Mouse (Mus musculus): ENCODE results near the gene Ifitm3. TPM values are rescaled to one million over a fixed set of nuclear protein-coding genes. Genes with fewer than 3 reads are reported as not detected.

Ifitm3 gene
- total and polyA plus RNA-seq, 3 experiments = not detected

DNA sequence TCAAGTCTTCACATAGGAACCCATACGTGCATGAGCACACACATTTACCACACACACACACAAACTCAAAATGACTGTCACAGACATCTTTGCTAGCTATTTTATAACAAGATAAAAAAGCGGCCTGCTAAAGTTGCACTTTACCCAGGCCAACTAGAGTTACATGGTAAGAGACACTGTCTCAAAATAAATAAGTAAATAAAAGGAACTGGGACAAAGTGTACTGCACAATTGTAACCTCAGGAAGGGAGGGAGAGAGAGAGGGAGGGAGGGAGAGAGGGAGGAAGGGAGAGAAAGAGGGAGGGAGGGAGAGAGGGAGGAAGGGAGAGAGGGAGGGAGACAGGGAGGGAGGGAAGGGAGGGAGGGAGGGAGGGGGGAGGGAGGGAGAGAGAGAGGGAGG, 41.9 kb upstream of the Ifitm3 start:
- Histone ChIP-seq H3K4me1 (ENCODE audit: insufficient read depth, low read depth, low read length) (peaks cover 18% of the 10 kb centered on the region), H3K36me3 (replicated peaks) (no peaks in the 10 kb centered on the region)
- TF ChIP-seq TAL1 (conservative IDR thresholded peaks at IDR 0.05; ENCODE audit: low read depth, low read length) (no peak), GATA1 (IDR thresholded peaks at IDR 0.05; ENCODE audit: borderline replicate concordance, low read length) (no peak), GATA2 (IDR thresholded peaks at IDR 0.05; ENCODE audit: borderline replicate concordance, low read depth, low read length) (no peak), CTCF (IDR thresholded peaks at IDR 0.05; ENCODE audit: low read depth, low read length) (no peak), POLR2AphosphoS5 (IDR thresholded peaks at IDR 0.05; ENCODE audit: insufficient replicate concordance, low read depth, low read length) (no peak)

GRCm38 (mm10) chr7:141052016-141052415, 41.4 kb upstream of the Ifitm3 start:
- DNase-seq (ENCODE audit: low spot score) = no peak
- Histone ChIP-seq H3K27me3 (ENCODE audit: insufficient read depth, low read length) (peaks cover 13% of the 10 kb centered on the region; the same call in 1 of the 2 replicates), H3K4me3 (ENCODE audit: low read depth, low read length) (no peak overlapping the region), H3K4me1 (ENCODE audit: insufficient read depth, low read depth, low read length) (peaks cover 22% of the 10 kb centered on the region), H3K9me3 (replicated peaks) (no peaks in the 10 kb centered on the region), H3K36me3 (replicated peaks) (no peaks in the 10 kb centered on the region)
- no peak for TF ChIP-seq GATA1 (IDR thresholded peaks at IDR 0.05; ENCODE audit: borderline replicate concordance, low read length)
- TF ChIP-seq TAL1 (conservative IDR thresholded peaks at IDR 0.05; ENCODE audit: low read depth, low read length) = no peak
- no peak for TF ChIP-seq CTCF (IDR thresholded peaks at IDR 0.05; ENCODE audit: low read depth, low read length)
- no peak for TF ChIP-seq GATA2 (IDR thresholded peaks at IDR 0.05; ENCODE audit: borderline replicate concordance, low read depth, low read length)
- TF ChIP-seq POLR2AphosphoS5 (IDR thresholded peaks at IDR 0.05; ENCODE audit: insufficient replicate concordance, low read depth, low read length) = no peak
- no peak for ATAC-seq (ENCODE audit: extremely low read depth, insufficient number of reproducible peaks, low FRiP score, poor library complexity, severe bottlenecking)

More for the DNA sequence above, 41.9 kb upstream of the Ifitm3 start:
- no peak for DNase-seq (ENCODE audit: low spot score)
- Histone ChIP-seq H3K4me3 (ENCODE audit: low read depth, low read length) (no peak overlapping the region), H3K9me3 (replicated peaks) (no peaks in the 10 kb centered on the region), H3K27me3 (ENCODE audit: insufficient read depth, low read length) (peaks cover 13% of the 10 kb centered on the region; the same call in 1 of the 2 replicates)
- ATAC-seq (ENCODE audit: extremely low read depth, insufficient number of reproducible peaks, low FRiP score, poor library complexity, severe bottlenecking) = no peak

DNA sequence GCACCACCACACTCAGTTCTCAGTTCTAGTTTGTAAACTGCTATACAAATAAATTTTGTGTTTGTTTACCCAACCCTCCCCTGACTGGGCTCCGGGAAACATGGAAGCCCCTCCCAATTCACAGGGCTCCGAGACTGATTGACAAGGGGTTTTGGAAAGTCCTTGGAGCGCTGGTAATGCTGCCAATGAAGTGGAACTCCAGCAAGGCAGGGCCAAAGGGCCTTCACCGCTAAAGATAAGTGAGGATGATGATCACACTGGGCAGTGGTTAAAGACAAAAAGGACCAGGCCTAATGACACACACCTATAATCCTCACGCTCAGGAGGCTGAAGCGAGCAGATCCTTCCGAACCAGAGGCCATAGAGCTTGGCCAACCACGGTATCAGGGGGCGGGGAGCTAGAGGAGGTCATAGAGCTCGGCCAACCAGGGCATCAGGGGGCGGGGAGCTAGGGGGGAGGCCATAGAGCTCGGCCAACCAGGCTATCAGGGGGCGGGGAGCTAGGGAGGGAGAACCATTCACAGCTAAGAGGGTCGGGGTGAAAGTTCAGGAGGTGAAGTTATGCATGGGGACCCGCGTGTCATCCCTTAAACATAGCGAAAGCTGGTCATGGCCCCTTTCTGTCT, 40.6 kb upstream of the Ifitm3 start:
- Histone ChIP-seq H3K4me3 (ENCODE audit: low read depth, low read length) (no peak overlapping the region), H3K9me3 (replicated peaks) (no peaks in the 10 kb centered on the region), H3K36me3 (replicated peaks) (no peaks in the 10 kb centered on the region), H3K4me1 (ENCODE audit: insufficient read depth, low read depth, low read length) (peaks cover 25% of the 10 kb centered on the region), H3K27me3 (ENCODE audit: insufficient read depth, low read length) (peaks cover 18% of the 10 kb centered on the region; the same call in 1 of the 2 replicates)
- no peak for DNase-seq (ENCODE audit: low spot score)
- no peak for ATAC-seq (ENCODE audit: extremely low read depth, insufficient number of reproducible peaks, low FRiP score, poor library complexity, severe bottlenecking)
- TF ChIP-seq GATA1 (IDR thresholded peaks at IDR 0.05; ENCODE audit: borderline replicate concordance, low read length) (no peak), POLR2AphosphoS5 (IDR thresholded peaks at IDR 0.05; ENCODE audit: insufficient replicate concordance, low read depth, low read length) (no peak), GATA2 (IDR thresholded peaks at IDR 0.05; ENCODE audit: borderline replicate concordance, low read depth, low read length) (no peak), TAL1 (conservative IDR thresholded peaks at IDR 0.05; ENCODE audit: low read depth, low read length) (no peak), CTCF (IDR thresholded peaks at IDR 0.05; ENCODE audit: low read depth, low read length) (no peak)

- DNase-seq (ENCODE audit: low spot score) (no peak), ATAC-seq (ENCODE audit: extremely low read depth, insufficient number of reproducible peaks, low FRiP score, poor library complexity, severe bottlenecking) (no peak)
- Histone ChIP-seq H3K4me3 (ENCODE audit: low read depth, low read length) (no peak overlapping the region), H3K9me3 (replicated peaks) (no peaks in the 10 kb centered on the region), H3K27me3 (ENCODE audit: insufficient read depth, low read length) (peaks cover 18% of the 10 kb centered on the region; the same call in 1 of the 2 replicates), H3K36me3 (replicated peaks) (no peaks in the 10 kb centered on the region), H3K4me1 (ENCODE audit: insufficient read depth, low read depth, low read length) (peaks cover 25% of the 10 kb centered on the region)
- TF ChIP-seq CTCF (IDR thresholded peaks at IDR 0.05; ENCODE audit: low read depth, low read length) (no peak), TAL1 (conservative IDR thresholded peaks at IDR 0.05; ENCODE audit: low read depth, low read length) (no peak), POLR2AphosphoS5 (IDR thresholded peaks at IDR 0.05; ENCODE audit: insufficient replicate concordance, low read depth, low read length) (no peak), GATA1 (IDR thresholded peaks at IDR 0.05; ENCODE audit: borderline replicate concordance, low read length) (no peak), GATA2 (IDR thresholded peaks at IDR 0.05; ENCODE audit: borderline replicate concordance, low read depth, low read length) (no peak)
Observed at GRCm38 (mm10) chr7:141049326-141049725, 38.8 kb upstream of the Ifitm3 start.

DNA sequence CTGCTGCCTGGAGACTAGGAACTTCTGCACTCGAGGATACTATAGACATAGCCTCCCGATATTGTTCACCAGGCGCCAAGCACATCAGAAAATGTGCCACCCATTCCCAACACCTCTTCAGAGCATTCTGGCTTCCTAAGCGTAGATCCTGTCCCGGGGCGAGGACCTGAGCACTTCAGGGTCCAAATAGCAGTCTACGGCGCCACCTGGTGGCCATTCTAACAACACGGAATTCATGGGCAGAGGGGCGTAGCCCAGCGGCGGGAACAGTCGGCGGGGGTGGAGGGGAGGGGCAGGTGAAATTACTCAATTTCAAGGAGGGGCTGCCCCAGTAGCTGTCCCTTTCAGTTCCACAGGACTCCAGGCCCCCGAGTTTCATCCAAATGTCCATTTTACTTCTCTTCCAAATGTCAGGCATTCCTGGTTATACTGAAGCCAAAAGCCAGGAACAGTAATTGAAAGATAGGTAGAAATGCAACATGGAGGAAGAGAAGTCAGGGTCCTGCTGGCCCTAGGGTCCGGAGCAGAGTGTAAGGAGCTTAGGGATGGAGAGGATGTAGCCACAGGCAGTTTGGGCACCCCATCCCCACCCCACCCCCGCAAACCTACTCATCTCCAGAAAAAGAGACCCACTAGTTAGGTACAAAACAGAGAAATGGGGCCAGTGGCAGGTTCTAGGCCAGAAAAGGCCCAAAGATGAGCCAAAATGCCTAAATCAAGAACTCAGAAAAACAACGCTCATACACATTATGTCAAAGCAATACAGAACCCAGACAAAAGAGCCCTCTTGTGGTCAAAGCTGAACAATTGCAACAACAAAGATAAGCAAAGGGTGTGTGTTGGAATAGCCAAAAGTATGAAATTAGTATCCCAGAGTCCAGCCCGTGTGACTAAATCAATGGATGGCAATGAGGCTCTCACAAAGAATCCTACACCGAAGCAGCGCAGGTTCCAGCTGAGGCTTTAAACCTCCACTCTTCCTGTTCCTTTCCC, 38.0 kb upstream of the Ifitm3 start:
- ATAC-seq (ENCODE audit: extremely low read depth, insufficient number of reproducible peaks, low FRiP score, poor library complexity, severe bottlenecking) = peak; percentile 80; the same call in 1 of the 2 replicates
- peak; percentile 74 for DNase-seq (ENCODE audit: low spot score)
- H3K4me1 ChIP-seq (ENCODE audit: insufficient read depth, low read depth, low read length) = peaks cover 25% of the 10 kb centered on the region
- H3K36me3 ChIP-seq (replicated peaks) = no peaks in the 10 kb centered on the region
- no peaks in the 10 kb centered on the region for H3K9me3 ChIP-seq (replicated peaks)
- H3K4me3 ChIP-seq (ENCODE audit: low read depth, low read length) = peak overlapping the region; percentile 53; the same call in 1 of the 2 replicates
- TF ChIP-seq GATA1 (IDR thresholded peaks at IDR 0.05; ENCODE audit: borderline replicate concordance, low read length) (no peak), GATA2 (IDR thresholded peaks at IDR 0.05; ENCODE audit: borderline replicate concordance, low read depth, low read length) (no peak), TAL1 (conservative IDR thresholded peaks at IDR 0.05; ENCODE audit: low read depth, low read length) (no peak), CTCF (IDR thresholded peaks at IDR 0.05; ENCODE audit: low read depth, low read length) (peak; percentile 33; the same call in 1 of the 2 replicates), POLR2AphosphoS5 (IDR thresholded peaks at IDR 0.05; ENCODE audit: insufficient replicate concordance, low read depth, low read length) (no peak)
- H3K27me3 ChIP-seq (ENCODE audit: insufficient read depth, low read length) = peaks cover 18% of the 10 kb centered on the region; the same call in 1 of the 2 replicates

All from G1E (cell line).